Mouse (Mus musculus) kidney, adult 2 months (tissue): ENCODE results near the gene C5ar1.

Experiments
- CTCF ChIP-seq: fragments of 200-500 bp; conservative IDR thresholded peaks from 2 replicates; pipeline ENCODE4 v1.5.1; 2011; ENCODE audit warnings: low read depth, mild to moderate bottlenecking, control low read depth, low read length, moderate library complexity, mixed read lengths; ENCODE audit not compliant: insufficient read depth, insufficient read length
- POLR2A ChIP-seq: fragments of 200-500 bp; IDR thresholded peaks from one replicate; pipeline ENCODE4 v1.6.1; 2011; ENCODE audit warnings: low read depth, low read length, control low read depth

- TF ChIP-seq CTCF (0 out of 2 replicates have a peak, but pooled peaks have one; percentile 20), POLR2A (no peak)
These were observed 13.3 kb upstream of the C5ar1 start for GRCm38 (mm10) chr7:16272681-16273080.
